Mouse (Mus musculus) MEL (cell line): Measurements from ENCODE around the gene Terf2ip. TPM values are rescaled to one million over a fixed set of nuclear protein-coding genes. Genes with fewer than 3 reads are reported as not detected.

Source experiments
- DNase-seq: peaks from one replicate; pipeline ENCODE4 v3.0.0; 2011; ENCODE audit warnings: low read depth, low spot score
- H3K27ac ChIP-seq: 2 replicates; pipeline ENCODE4 v1.5.1; 2012; ENCODE audit warnings: low read depth, mild to moderate bottlenecking, control low read depth, low read length, moderate library complexity; ENCODE audit not compliant: control insufficient read depth
- H3K27me3 ChIP-seq, 2 experiments: fragments of 150-350 bp in 1 of 2; sonication (generic) in 1 of 2; 2 replicates each; pipeline ENCODE4 v1.6.1; 2012; ENCODE audit warnings: low read length in 2 of 2, mild to moderate bottlenecking in 2 of 2, improper control_type of control experiment in 1 of 2, moderate library complexity in 1 of 2; ENCODE audit not compliant: insufficient read depth in 2 of 2, control insufficient read depth in 1 of 2
- H3K36me3 ChIP-seq, 2 experiments: 2 replicates each; pipeline ENCODE4 v1.6.1; 2012 to 2014; ENCODE audit warnings: low read length in 2 of 2, improper control_type of control experiment in 1 of 2, inconsistent platforms in 1 of 2, mild to moderate bottlenecking in 1 of 2; ENCODE audit not compliant: insufficient read depth in 2 of 2, control insufficient read depth in 1 of 2
- H3K4me1 ChIP-seq, 2 experiments: fragments of 150-350 bp in 1 of 2; sonication (generic) in 1 of 2; 2 replicates each; pipeline ENCODE4 v1.6.1; 2012; ENCODE audit warnings: low read length in 2 of 2, improper control_type of control experiment in 1 of 2, mild to moderate bottlenecking in 1 of 2; ENCODE audit not compliant: insufficient read depth in 2 of 2, control insufficient read depth in 1 of 2
- H3K4me3 ChIP-seq, 2 experiments: fragments of 150-350 bp in 1 of 2; sonication (generic) in 1 of 2; 2 replicates each; pipeline ENCODE4 v1.5.1; 2012; ENCODE audit warnings: low read depth in 2 of 2, low read length in 2 of 2, mild to moderate bottlenecking in 2 of 2, moderate library complexity in 2 of 2, control low read depth in 1 of 2, improper control_type of control experiment in 1 of 2; ENCODE audit not compliant: control insufficient read depth in 1 of 2, insufficient read depth in 1 of 2
- H3K79me2 ChIP-seq: 2 replicates; pipeline ENCODE4 v1.6.1; 2012; ENCODE audit warnings: mild to moderate bottlenecking, low read length, moderate library complexity; ENCODE audit not compliant: control insufficient read depth, poor library complexity, insufficient read depth
- H3K9ac ChIP-seq: 2 replicates; pipeline ENCODE4 v1.6.1; 2012; ENCODE audit warnings: low read depth, mild to moderate bottlenecking, control low read depth, low read length, moderate library complexity; ENCODE audit not compliant: control insufficient read depth, poor library complexity, severe bottlenecking
- H3K9me3 ChIP-seq: fragments of 150-350 bp; sonication (generic); replicated peaks from 2 replicates; pipeline ENCODE4 v1.6.1; 2012; ENCODE audit warnings: mild to moderate bottlenecking, low read length, improper control_type of control experiment, moderate library complexity; ENCODE audit not compliant: insufficient read depth
- CTCF ChIP-seq, 3 experiments: IDR thresholded peaks in 2 of 3; conservative IDR thresholded peaks in 1 of 3; 2 replicates each; pipeline ENCODE4 v1.5.1; 2011 to 2012; ENCODE audit warnings: low read length in 3 of 3, low read depth in 2 of 3, mild to moderate bottlenecking in 2 of 3, improper control_type of control experiment in 1 of 3, inconsistent platforms in 1 of 3, mixed read lengths in 1 of 3, moderate library complexity in 1 of 3; ENCODE audit not compliant: control insufficient read depth in 1 of 3, insufficient read depth in 1 of 3, poor library complexity in 1 of 3, severe bottlenecking in 1 of 3
- E2F4 ChIP-seq: IDR thresholded peaks from 2 replicates; pipeline ENCODE4 v1.6.1; 2011; ENCODE audit warnings: low read depth, low read length, improper control_type of control experiment, borderline replicate concordance
- ELF1 ChIP-seq: IDR thresholded peaks from 2 replicates; pipeline ENCODE4 v1.6.1; 2014; ENCODE audit warnings: low read depth, mild to moderate bottlenecking, inconsistent platforms, low read length, improper control_type of control experiment, moderate library complexity
- EP300 ChIP-seq, 2 experiments: IDR thresholded peaks; 2 replicates each; pipeline ENCODE4 v1.6.1; 2011; ENCODE audit warnings: improper control_type of control experiment in 2 of 2, low read length in 2 of 2, low read depth in 1 of 2, mild to moderate bottlenecking in 1 of 2
- GABPA ChIP-seq: IDR thresholded peaks from 2 replicates; pipeline ENCODE4 v1.6.1; 2012; ENCODE audit warnings: low read depth, mild to moderate bottlenecking, inconsistent platforms, low read length, improper control_type of control experiment, moderate library complexity
- GATA1 ChIP-seq: IDR thresholded peaks from 2 replicates; pipeline ENCODE4 v1.6.1; 2011; ENCODE audit warnings: low read depth, low read length, improper control_type of control experiment
- HCFC1 ChIP-seq: IDR thresholded peaks from 2 replicates; pipeline ENCODE4 v1.6.1; 2012; ENCODE audit warnings: low read depth, mild to moderate bottlenecking, inconsistent platforms, low read length, improper control_type of control experiment, moderate library complexity
- MAFK ChIP-seq: IDR thresholded peaks from 2 replicates; pipeline ENCODE4 v1.6.1; 2011; ENCODE audit warnings: low read depth, mild to moderate bottlenecking, low read length, improper control_type of control experiment, borderline replicate concordance
- MAX ChIP-seq: IDR thresholded peaks from 2 replicates; pipeline ENCODE4 v1.6.1; 2011; ENCODE audit warnings: low read length, improper control_type of control experiment
- MYB ChIP-seq: IDR thresholded peaks from 2 replicates; pipeline ENCODE4 v1.6.1; 2011; ENCODE audit warnings: mild to moderate bottlenecking, low read depth, low read length, improper control_type of control experiment
- MYC ChIP-seq: IDR thresholded peaks from 2 replicates; pipeline ENCODE4 v1.6.1; 2011; ENCODE audit warnings: low read depth, mild to moderate bottlenecking, low read length, improper control_type of control experiment, moderate library complexity
- NRF1 ChIP-seq: IDR thresholded peaks from 2 replicates; pipeline ENCODE4 v1.6.1; 2014; ENCODE audit warnings: low read depth, mild to moderate bottlenecking, inconsistent platforms, low read length, improper control_type of control experiment, moderate library complexity; ENCODE audit not compliant: poor library complexity, insufficient read depth, severe bottlenecking
- POLR2A ChIP-seq, 2 experiments: IDR thresholded peaks; 2 replicates each; pipeline ENCODE4 v1.6.1; 2011 to 2012; ENCODE audit warnings: low read length in 2 of 2, mild to moderate bottlenecking in 2 of 2, control low read depth in 1 of 2, improper control_type of control experiment in 1 of 2, low read depth in 1 of 2, moderate library complexity in 1 of 2; ENCODE audit not compliant: control insufficient read depth in 1 of 2, insufficient read depth in 1 of 2, poor library complexity in 1 of 2
- POLR2AphosphoS2 ChIP-seq: IDR thresholded peaks from 2 replicates; pipeline ENCODE4 v1.6.1; 2011; ENCODE audit warnings: low read length, improper control_type of control experiment
- RCOR1 ChIP-seq: IDR thresholded peaks from 2 replicates; pipeline ENCODE4 v1.6.1; 2012; ENCODE audit warnings: low read depth, mild to moderate bottlenecking, inconsistent platforms, low read length, improper control_type of control experiment
- SIN3A ChIP-seq: IDR thresholded peaks from 2 replicates; pipeline ENCODE4 v1.6.1; 2012; ENCODE audit warnings: low read length, improper control_type of control experiment, inconsistent platforms
- SMC3 ChIP-seq: IDR thresholded peaks from 2 replicates; pipeline ENCODE4 v1.6.1; 2011; ENCODE audit warnings: low read depth, low read length, improper control_type of control experiment
- TAL1 ChIP-seq: IDR thresholded peaks from 2 replicates; pipeline ENCODE4 v1.6.1; 2012; ENCODE audit warnings: mild to moderate bottlenecking, inconsistent platforms, low read length, moderate library complexity, mixed read lengths
- TBP ChIP-seq: IDR thresholded peaks from 2 replicates; pipeline ENCODE4 v1.8.0; 2011; ENCODE audit warnings: low read depth, low read length, improper control_type of control experiment
- USF2 ChIP-seq, 2 experiments: IDR thresholded peaks; 2 replicates each; pipeline ENCODE4 v1.6.1; 2011 to 2012; ENCODE audit warnings: improper control_type of control experiment in 2 of 2, low read length in 2 of 2, borderline replicate concordance in 1 of 2, inconsistent platforms in 1 of 2, low read depth in 1 of 2, mild to moderate bottlenecking in 1 of 2; ENCODE audit not compliant: insufficient read depth in 1 of 2
- ZC3H11A ChIP-seq: IDR thresholded peaks from 2 replicates; pipeline ENCODE4 v1.6.1; 2012; ENCODE audit warnings: low read depth, mild to moderate bottlenecking, inconsistent platforms, low read length, improper control_type of control experiment
- ZMIZ1 ChIP-seq: IDR thresholded peaks from 2 replicates; pipeline ENCODE4 v1.6.1; 2012; ENCODE audit warnings: low read depth, mild to moderate bottlenecking, inconsistent platforms, low read length, improper control_type of control experiment, moderate library complexity
- ZNF384 ChIP-seq: IDR thresholded peaks from 2 replicates; pipeline ENCODE4 v1.6.1; 2012; ENCODE audit warnings: low read depth, mild to moderate bottlenecking, inconsistent platforms, low read length, improper control_type of control experiment
- polyA plus RNA-seq, 2 experiments: library from polyadenylated mRNA; stranded (reverse) in 1 of 2; unstranded in 1 of 2; fragments of >175 nt in 1 of 2; fragments of >200 nt in 1 of 2; gene quantifications; 2 replicates each; pipeline versions ENCODE4 v1.2.1 to v1.2.4; 2012; ENCODE audit warnings: low replicate concordance in 2 of 2, low read depth in 1 of 2; ENCODE audit not compliant: insufficient read length in 2 of 2, insufficient read depth in 1 of 2, missing spikeins in 1 of 2
- total RNA-seq: library from RNA; depleted of rRNA; stranded (reverse); fragments of 300-350 nt; gene quantifications from 2 replicates; pipeline ENCODE4 v1.2.3, GENCODE M21; 2012

The Terf2ip gene
- total and polyA plus RNA-seq, 3 experiments, result 12.5 to 15.1 TPM; not detected in 1

- TF ChIP-seq CTCF (IDR thresholded peaks at IDR 0.05 in 2 of 3, conservative IDR thresholded peaks at IDR 0.05 in 1 of 3; ENCODE audit: control insufficient read depth in 1 of 3, insufficient read depth in 1 of 3, low read depth in 2 of 3, low read length in 3 of 3, poor library complexity in 1 of 3, severe bottlenecking in 1 of 3), result no peak
- TF ChIP-seq SMC3, result no peak
- no peak for TF ChIP-seq MYB
- no peak for TF ChIP-seq ZMIZ1
- TF ChIP-seq MYC, result no peak
- no peak for TF ChIP-seq MAX
- TF ChIP-seq EP300 (IDR thresholded peaks at IDR 0.05; ENCODE audit: low read depth in 1 of 2, low read length in 2 of 2), result no peak
- TF ChIP-seq USF2 (IDR thresholded peaks at IDR 0.05; ENCODE audit: borderline replicate concordance in 1 of 2, insufficient read depth in 1 of 2, low read depth in 1 of 2, low read length in 2 of 2), result no peak
- TF ChIP-seq POLR2A (IDR thresholded peaks at IDR 0.05; ENCODE audit: control insufficient read depth in 1 of 2, insufficient read depth in 1 of 2, low read depth in 1 of 2, low read length in 2 of 2, poor library complexity in 1 of 2), result no peak
- no peak for TF ChIP-seq TAL1
- TF ChIP-seq ELF1, result no peak
- TF ChIP-seq GATA1, result no peak
- no peak for TF ChIP-seq HCFC1
- TF ChIP-seq ZC3H11A, result no peak
- no peak for TF ChIP-seq TBP
- TF ChIP-seq MAFK, result no peak
- TF ChIP-seq POLR2AphosphoS2, result no peak
- TF ChIP-seq GABPA, result no peak
- H3K9ac ChIP-seq, result no peak overlapping the region
- H3K4me3 ChIP-seq, result no peak overlapping the region
- no peak overlapping the region for H3K27ac ChIP-seq
- no peaks in the 10 kb centered on the region for H3K9me3 ChIP-seq
- peaks cover 8% of the 10 kb centered on the region for H3K79me2 ChIP-seq
- H3K27me3 ChIP-seq, result no peaks in the 10 kb centered on the region
- peak; percentile 23 for DNase-seq
- H3K4me1 ChIP-seq, result 0 out of 4 replicates have a peak, but pooled peaks cover 2 to 4% of the 10 kb centered on the region in 2 experiments
- H3K36me3 ChIP-seq, result peaks cover 5 to 9% of the 10 kb centered on the region in 2 experiments
These were observed 18.5 kb upstream of the Terf2ip start for GRCm38 (mm10) chr8:111992703-111993039.

GRCm38 (mm10) chr8:112004754-112005153 lies 6.4 kb upstream of the Terf2ip start:
- H3K4me1 ChIP-seq, result peaks cover 15 to 26% of the 10 kb centered on the region in 2 experiments
- no peaks in the 10 kb centered on the region for H3K27me3 ChIP-seq
- H3K27ac ChIP-seq, result no peak overlapping the region
- peaks cover 36 to 40% of the 10 kb centered on the region in 2 experiments for H3K36me3 ChIP-seq
- peak; percentile 71 for DNase-seq
- H3K79me2 ChIP-seq, result peaks cover 30% of the 10 kb centered on the region
- H3K9me3 ChIP-seq, result no peaks in the 10 kb centered on the region
- H3K4me3 ChIP-seq, result no peak overlapping the region
- TF ChIP-seq ZNF384, result no peak
- TF ChIP-seq TBP, result no peak
- no peak for TF ChIP-seq RCOR1
- TF ChIP-seq USF2 (IDR thresholded peaks at IDR 0.05; ENCODE audit: borderline replicate concordance in 1 of 2, insufficient read depth in 1 of 2, low read depth in 1 of 2, low read length in 2 of 2), result no peak
- no peak for TF ChIP-seq SMC3
- no peak for TF ChIP-seq NRF1
- peak; percentile 78; the same call in 1 of the 2 replicates for TF ChIP-seq ELF1
- TF ChIP-seq SIN3A, result peak; percentile 31; the same call in 1 of the 2 replicates
- TF ChIP-seq E2F4, result no peak
- no peak overlapping the region for H3K9ac ChIP-seq
